Comparison of ENCODE assay signal across 12 mouse cellular contexts in genomic region chr15:78735431-78736180, GRCm38 (mm10). TPM values are rescaled to one million over a fixed set of nuclear protein-coding genes. Genes with fewer than 3 reads are reported as not detected.
DNase-seq lines count a peak whose midpoint lies in the region; ATAC-seq and TF ChIP-seq lines count a peak whose summit lies in the region.
"Had no signal": no experiment of that assay in that cellular context is flagged by ENCODE, and none has a peak within 500 bp of the region (broad histone marks: within the 10 kb centered on the region; RNA-seq: fewer than 3 reads in every experiment).

No protein-coding gene starts in this region.

- TF ChIP-seq CTCF in heart, adult 2 months (IDR thresholded peaks at IDR 0.05): no peak

- intact Hi-C loops in heart, adult 2 months (cut with DNase I): no loop called here
- intact Hi-C loops in heart, postnatal 10 days (cut with DNase I): no loop called here

- H3K4me3 ChIP-seq in lung, embryonic 15.5 days: no peak overlapping the region
- no peak overlapping the region for H3K4me3 ChIP-seq in hindbrain, embryonic 15.5 days
- no peak overlapping the region for H3K4me3 ChIP-seq in stomach, embryonic 14.5 days (ENCODE audit: low read depth, low read length)
- no peak overlapping the region for H3K4me3 ChIP-seq in heart, adult 2 months
- H3K4me3 ChIP-seq: gastrocnemius, adult 2 months; liver, embryonic 12.5 days had no signal

- TF ChIP-seq EP300 in heart, adult 2 months (IDR thresholded peaks at IDR 0.05; ENCODE audit: insufficient read depth, low read depth, low read length): no peak

- H3K27ac ChIP-seq in lung, embryonic 15.5 days: no peak overlapping the region
- H3K27ac ChIP-seq in hindbrain, embryonic 15.5 days (replicated peaks): peak overlapping the region; percentile 90
- no peak overlapping the region; the same call in 1 of the 2 replicates for H3K27ac ChIP-seq in stomach, embryonic 14.5 days (ENCODE audit: low read length)
- no peak overlapping the region for H3K27ac ChIP-seq in heart, adult 2 months
- H3K27ac ChIP-seq: gastrocnemius, adult 2 months; liver, embryonic 12.5 days had no signal

- WGBS in lung, embryonic 15.5 days: 19% methylated on average over 17 of the region's 17 CpGs
- 11% methylated on average over 17 of the region's 17 CpGs for WGBS in hindbrain, embryonic 15.5 days
- 22% methylated on average over 17 of the region's 17 CpGs for WGBS in stomach, embryonic 14.5 days
- 46% methylated on average over 17 of the region's 17 CpGs for WGBS in heart, adult 2 months

- peaks cover 19% of the 10 kb centered on the region for H3K27me3 ChIP-seq in lung, embryonic 15.5 days
- H3K27me3 ChIP-seq in hindbrain, embryonic 15.5 days: no peaks in the 10 kb centered on the region
- H3K27me3 ChIP-seq in stomach, embryonic 14.5 days (ENCODE audit: control insufficient read depth, insufficient read depth, low read length): no peaks in the 10 kb centered on the region
- no peaks in the 10 kb centered on the region for H3K27me3 ChIP-seq in heart, adult 2 months (ENCODE audit: control insufficient read depth, insufficient read depth, low read length)

- no peaks in the 10 kb centered on the region for H3K79me2 ChIP-seq in heart, adult 2 months (replicated peaks; ENCODE audit: control insufficient read depth, insufficient read depth, low read length)

- DNase-seq in lung, postnatal 36 days: no peak
- peak; percentile 56 to 57 for DNase-seq in kidney, postnatal 36 days
- no peak for DNase-seq in gastrocnemius, postnatal 25 days
- no peak for DNase-seq in heart, adult 2 months
- DNase-seq in heart, postnatal 10 days: no peak
- DNase-seq: gastrocnemius, adult 2 months had no signal

- H3K9ac ChIP-seq in lung, embryonic 15.5 days: no peak overlapping the region
- H3K9ac ChIP-seq in hindbrain, embryonic 15.5 days: peak overlapping the region; percentile 26; the same call in 1 of the 2 replicates
- no peak overlapping the region for H3K9ac ChIP-seq in stomach, embryonic 14.5 days (replicated peaks; ENCODE audit: low read depth, low read length)
- no peak overlapping the region for H3K9ac ChIP-seq in heart, adult 2 months (ENCODE audit: low read depth, low read length)
- H3K9ac ChIP-seq: liver, embryonic 12.5 days had no signal

- 0 out of 2 replicates have a peak, but pooled peaks have one; percentile 35 for ATAC-seq in lung, embryonic 15.5 days (ENCODE audit: borderline replicate concordance, extremely low read depth, low FRiP score, low TSS enrichment)
- peak; percentile 82 for ATAC-seq in hindbrain, embryonic 15.5 days (ENCODE audit: low FRiP score, low read depth)
- peak; percentile 28; the same call in 1 of the 2 replicates for ATAC-seq in stomach, embryonic 14.5 days (ENCODE audit: insufficient number of reproducible peaks, insufficient read depth, low FRiP score, low read depth)
- ATAC-seq: activated CD4-positive, CD25-positive, alpha-beta regulatory T cell, adult 4 months; liver, embryonic 12.5 days had no signal

- H3K4me2 ChIP-seq in lung, embryonic 15.5 days: no peak overlapping the region
- peak overlapping the region; percentile 33 for H3K4me2 ChIP-seq in hindbrain, embryonic 15.5 days
- no peak overlapping the region for H3K4me2 ChIP-seq in stomach, embryonic 14.5 days (replicated peaks; ENCODE audit: low read depth, low read length)
- H3K4me2 ChIP-seq: liver, embryonic 12.5 days had no signal

- no peaks in the 10 kb centered on the region for H3K36me3 ChIP-seq in lung, embryonic 15.5 days
- no peaks in the 10 kb centered on the region for H3K36me3 ChIP-seq in hindbrain, embryonic 15.5 days
- H3K36me3 ChIP-seq in stomach, embryonic 14.5 days (ENCODE audit: control insufficient read depth, insufficient read depth, low read length): no peaks in the 10 kb centered on the region
- no peaks in the 10 kb centered on the region for H3K36me3 ChIP-seq in heart, adult 2 months (ENCODE audit: control insufficient read depth, insufficient read depth, low read length)
- H3K36me3 ChIP-seq: liver, embryonic 12.5 days had no signal

- no peak for TF ChIP-seq POLR2A in heart, adult 2 months (IDR thresholded peaks at IDR 0.05; ENCODE audit: insufficient read depth, low read depth, low read length)

- no peaks in the 10 kb centered on the region for H3K9me3 ChIP-seq in lung, embryonic 15.5 days
- H3K9me3 ChIP-seq in hindbrain, embryonic 15.5 days: no peaks in the 10 kb centered on the region
- H3K9me3 ChIP-seq in stomach, embryonic 14.5 days (ENCODE audit: control insufficient read depth, low read depth, low read length): no peaks in the 10 kb centered on the region
- H3K9me3 ChIP-seq: liver, embryonic 12.5 days had no signal

- no peaks in the 10 kb centered on the region for H3K4me1 ChIP-seq in lung, embryonic 15.5 days
- peaks cover 33% of the 10 kb centered on the region for H3K4me1 ChIP-seq in hindbrain, embryonic 15.5 days (replicated peaks)
- H3K4me1 ChIP-seq in stomach, embryonic 14.5 days (ENCODE audit: control insufficient read depth, insufficient read depth, low read length): 0 out of 2 replicates have a peak, but pooled peaks cover 7% of the 10 kb centered on the region
- no peaks in the 10 kb centered on the region for H3K4me1 ChIP-seq in heart, adult 2 months (ENCODE audit: control insufficient read depth, insufficient read depth, low read length)
- H3K4me1 ChIP-seq: liver, embryonic 12.5 days had no signal

RNA-seq across cellular contexts. Expression of gene Elfn2, which starts 17.0 kb away (rescaled TPM):
- 0.06 and 0.08 TPM in 2 replicates for polyA plus RNA-seq in lung, embryonic 15.5 days (2015; fragmentation: Nextera tagmentation; extraction: Ambion mirVana)
- 10.6 and 11.7 TPM in 2 replicates for polyA plus RNA-seq in hindbrain, embryonic 15.5 days (2015; fragmentation: Nextera tagmentation; extraction: Ambion mirVana)
- 0.10 TPM in 1 of 2 replicates, not detected in the other for polyA plus RNA-seq in stomach, embryonic 14.5 days (2014; fragmentation: Nextera tagmentation; extraction: Ambion mirVana)
- under 1 TPM; 0.05 to 0.31 TPM for total RNA-seq in gastrocnemius, postnatal 25 days (2021)
- total RNA-seq in heart, adult 2 months (2021): 1 to 10 TPM; 1.3 to 3.4 TPM
- polyA plus RNA-seq in heart, adult 2 months (2012; rRNA removed): 0.16 and 0.35 TPM in 2 replicates
- 1 to 10 TPM; 1.2 TPM for total RNA-seq in heart, postnatal 10 days (2021)
- total RNA-seq: CH12.LX had no signal
- polyA plus RNA-seq: activated CD4-positive, CD25-positive, alpha-beta regulatory T cell, adult 4 months; liver, embryonic 12.5 days had no signal

RNA-seq across cellular contexts. Expression of gene Mfng, which starts 37.7 kb away (rescaled TPM):
- 42.1 and 45.0 TPM in 2 replicates for polyA plus RNA-seq in lung, embryonic 15.5 days (2015; fragmentation: Nextera tagmentation; extraction: Ambion mirVana)
- polyA plus RNA-seq in hindbrain, embryonic 15.5 days (2015; fragmentation: Nextera tagmentation; extraction: Ambion mirVana): 21.5 and 42.1 TPM in 2 replicates
- polyA plus RNA-seq in stomach, embryonic 14.5 days (2014; fragmentation: Nextera tagmentation; extraction: Ambion mirVana): 15.7 and 16.9 TPM in 2 replicates
- total RNA-seq in gastrocnemius, postnatal 25 days (2021): 1 to 10 TPM; 2.4 to 6.4 TPM
- total RNA-seq in heart, adult 2 months (2021): 10 to 100 TPM; 11.1 to 11.6 TPM
- polyA plus RNA-seq in heart, adult 2 months (2012; rRNA removed): 15.0 and 19.1 TPM in 2 replicates
- 10 to 100 TPM; 19.3 to 24.0 TPM for total RNA-seq in heart, postnatal 10 days (2021)

Comparison
In these comparisons a context has a peak if more than half of its experiments do, and no peak if none do; other contexts are left out.
1. ATAC-seq: peak in every context shown above with its lines; median percentile 82 in hindbrain, embryonic 15.5 days; 35 in lung, embryonic 15.5 days; 28 in stomach, embryonic 14.5 days.
2. DNase-seq: peak in kidney, postnatal 36 days (2 of 2); none in lung, postnatal 36 days (single experiment), gastrocnemius, postnatal 25 days (single experiment), heart, adult 2 months (0 of 2) and heart, postnatal 10 days (0 of 2).